Mouse (Mus musculus) hindbrain, embryonic 12.5 days (tissue): ENCODE results near the gene Cmc4. TPM values are rescaled to one million over a fixed set of nuclear protein-coding genes. Genes with fewer than 3 reads are reported as not detected.

Experiments
- ATAC-seq: fragments of 200-750 bp; cut with Nextera tagmentation; 2 replicates; pipeline ENCODE4 v1.8.0; 2017; ENCODE audit warnings: moderate TSS enrichment; ENCODE audit not compliant: low FRiP score
- H3K27ac ChIP-seq: fragments of 300-500 bp; sonication (generic); 2 replicates; pipeline ENCODE4 v1.5.1; 2016; ENCODE audit warnings: mild to moderate bottlenecking
- H3K27me3 ChIP-seq: fragments of 300-500 bp; sonication (generic); 2 replicates; pipeline ENCODE4 v1.6.1; 2016; ENCODE audit warnings: mild to moderate bottlenecking
- H3K36me3 ChIP-seq: fragments of 300-500 bp; sonication (generic); 2 replicates; pipeline ENCODE4 v1.6.1; 2016; ENCODE audit warnings: mild to moderate bottlenecking
- H3K4me1 ChIP-seq: fragments of 300-500 bp; sonication (generic); 2 replicates; pipeline ENCODE4 v1.6.1; 2016
- H3K4me2 ChIP-seq: fragments of 300-500 bp; sonication (generic); replicated peaks from 2 replicates; pipeline ENCODE4 v1.6.1; 2016; ENCODE audit warnings: mild to moderate bottlenecking
- H3K4me3 ChIP-seq: fragments of 300-500 bp; sonication (generic); 2 replicates; pipeline ENCODE4 v1.5.1; 2016; ENCODE audit warnings: mild to moderate bottlenecking
- H3K9ac ChIP-seq: fragments of 300-500 bp; sonication (generic); 2 replicates; pipeline ENCODE4 v1.6.1; 2016; ENCODE audit warnings: mild to moderate bottlenecking, moderate library complexity
- H3K9me3 ChIP-seq: fragments of 300-500 bp; sonication (generic); replicated peaks from 2 replicates; pipeline ENCODE4 v1.6.1; 2016; ENCODE audit warnings: mild to moderate bottlenecking
- WGBS: fragments of 180-500 bp; shearing (Covaris S2); methylation state at CpG from one replicate; pipeline ENCODE4 v1.1.7; 2016; 5-methylcytosine and 5-hydroxymethylcytosine counted together
- polyA plus RNA-seq: library from polyadenylated mRNA; unstranded; fragments of >200 nt; fragmentation: Nextera tagmentation; extraction: Ambion mirVana; gene quantifications from 2 replicates; pipeline ENCODE4 v1.2.1, GENCODE M21; 2016

The Cmc4 gene
- polyA plus RNA-seq, result 22.5 and 23.9 TPM in 2 replicates

GRCm38 (mm10) chrX:75415936-75416785 lies at the start of gene Cmc4, which contains the start of the genes Mtcp1 and Brcc3:
Gene Cmc4 (minus strand): TSS chrX:75416584.
Gene Mtcp1 (minus strand): TSS chrX:75416588.
Gene Brcc3 (plus strand): TSS chrX:75416628.
- peak within 1 kb of the TSS; percentile 47 for H3K4me2 ChIP-seq
- WGBS, result 17% methylated on average over 52 of the region's 52 CpGs
- no peaks in the 10 kb centered on the region for H3K9me3 ChIP-seq
- no peaks in the 10 kb centered on the region for H3K36me3 ChIP-seq
- H3K4me1 ChIP-seq, result no peaks in the 10 kb centered on the region
- ATAC-seq, result peak; percentile 100
- H3K27me3 ChIP-seq, result no peaks in the 10 kb centered on the region
- peak within 1 kb of the TSS; percentile 63 for H3K9ac ChIP-seq
- peak within 1 kb of the TSS; percentile 88 for H3K27ac ChIP-seq
- H3K4me3 ChIP-seq, result peak within 1 kb of the TSS; percentile 48

- no peak for ATAC-seq
- Histone ChIP-seq H3K9me3 (no peaks in the 10 kb centered on the region), H3K4me1 (no peaks in the 10 kb centered on the region), H3K27ac (no peak overlapping the region), H3K4me2 (no peak overlapping the region), H3K4me3 (no peak overlapping the region), H3K9ac (no peak overlapping the region), H3K36me3 (peaks cover 21% of the 10 kb centered on the region; the same call in 1 of the 2 replicates), H3K27me3 (no peaks in the 10 kb centered on the region)
- 55% methylated on average over 1 of the region's 1 CpGs for WGBS
Observed at GRCm38 (mm10) chrX:75454597-75454996, 38.2 kb upstream of the Cmc4 start.

- H3K4me1 ChIP-seq, result no peaks in the 10 kb centered on the region
- no peaks in the 10 kb centered on the region for H3K27me3 ChIP-seq
- H3K36me3 ChIP-seq, result no peaks in the 10 kb centered on the region
- 86% methylated on average over 1 of the region's 1 CpGs for WGBS
- H3K9ac ChIP-seq, result no peak overlapping the region
- H3K27ac ChIP-seq, result no peak overlapping the region
- no peak overlapping the region for H3K4me2 ChIP-seq
- H3K9me3 ChIP-seq, result no peaks in the 10 kb centered on the region
- ATAC-seq, result no peak
- no peak overlapping the region for H3K4me3 ChIP-seq
Observed at GRCm38 (mm10) chrX:75409711-75410110, 6.7 kb downstream of the Cmc4 start.

GRCm38 (mm10) chrX:75403350-75403749 lies 13.0 kb downstream of the Cmc4 start:
- Histone ChIP-seq H3K9me3 (no peaks in the 10 kb centered on the region), H3K27me3 (no peaks in the 10 kb centered on the region), H3K4me3 (no peak overlapping the region), H3K27ac (no peak overlapping the region), H3K36me3 (no peaks in the 10 kb centered on the region), H3K4me1 (no peaks in the 10 kb centered on the region), H3K4me2 (no peak overlapping the region), H3K9ac (no peak overlapping the region)
- no peak for ATAC-seq

GRCm38 (mm10) chrX:75402668-75403067 lies 13.7 kb downstream of the Cmc4 start:
- no peak overlapping the region for H3K27ac ChIP-seq
- no peak overlapping the region for H3K9ac ChIP-seq
- WGBS, result 73% methylated on average over 2 of the region's 2 CpGs
- H3K4me2 ChIP-seq, result no peak overlapping the region
- no peaks in the 10 kb centered on the region for H3K4me1 ChIP-seq
- no peak for ATAC-seq
- no peak overlapping the region for H3K4me3 ChIP-seq
- H3K9me3 ChIP-seq, result no peaks in the 10 kb centered on the region
- no peaks in the 10 kb centered on the region for H3K27me3 ChIP-seq
- H3K36me3 ChIP-seq, result no peaks in the 10 kb centered on the region

GRCm38 (mm10) chrX:75399471-75399870 lies 16.9 kb downstream of the Cmc4 start:
- Histone ChIP-seq H3K9me3 (no peaks in the 10 kb centered on the region), H3K27me3 (no peaks in the 10 kb centered on the region), H3K36me3 (no peaks in the 10 kb centered on the region), H3K4me2 (no peak overlapping the region), H3K9ac (no peak overlapping the region), H3K4me3 (no peak overlapping the region), H3K4me1 (no peaks in the 10 kb centered on the region), H3K27ac (no peak overlapping the region)
- WGBS, result 85% methylated on average over 1 of the region's 1 CpGs
- no peak for ATAC-seq

GRCm38 (mm10) chrX:75382195-75382771 lies 34.1 kb downstream of the Cmc4 start, which contains the start of the genes Fundc2 and F8:
Gene Fundc2 (plus strand): TSS chrX:75382399.
Gene F8 (minus strand): TSS chrX:75382615.
- Histone ChIP-seq H3K4me1 (no peaks in the 10 kb centered on the region), H3K36me3 (no peaks in the 10 kb centered on the region), H3K27ac (peak within 1 kb of the TSS; percentile 66), H3K4me2 (peak within 1 kb of the TSS; percentile 45), H3K9me3 (no peaks in the 10 kb centered on the region), H3K27me3 (no peaks in the 10 kb centered on the region), H3K4me3 (peak within 1 kb of the TSS; percentile 44), H3K9ac (peak within 1 kb of the TSS; percentile 61)
- ATAC-seq, result peak; percentile 98
- 15% methylated on average over 25 of the region's 25 CpGs for WGBS

- no peaks in the 10 kb centered on the region for H3K9me3 ChIP-seq
- H3K9ac ChIP-seq, result no peak overlapping the region
- H3K27ac ChIP-seq, result no peak overlapping the region
Observed at GRCm38 (mm10) chrX:75381699-75382098, 34.7 kb downstream of the Cmc4 start.

GRCm38 (mm10) chrX:75381176-75381575 lies 35.2 kb downstream of the Cmc4 start:
- no peak overlapping the region for H3K4me2 ChIP-seq
- WGBS, result 86% methylated on average over 1 of the region's 1 CpGs
- H3K36me3 ChIP-seq, result no peaks in the 10 kb centered on the region
- no peaks in the 10 kb centered on the region for H3K9me3 ChIP-seq
- H3K27me3 ChIP-seq, result no peaks in the 10 kb centered on the region
- no peak for ATAC-seq
- no peak overlapping the region for H3K27ac ChIP-seq
- no peaks in the 10 kb centered on the region for H3K4me1 ChIP-seq
- H3K9ac ChIP-seq, result no peak overlapping the region
- H3K4me3 ChIP-seq, result no peak overlapping the region

More at GRCm38 (mm10) chrX:75381699-75382098, 34.7 kb downstream of the Cmc4 start:
- Histone ChIP-seq H3K36me3 (no peaks in the 10 kb centered on the region), H3K27me3 (no peaks in the 10 kb centered on the region), H3K4me3 (peak overlapping the region; percentile 44), H3K4me1 (no peaks in the 10 kb centered on the region), H3K4me2 (peak overlapping the region; percentile 45)
- 70% methylated on average over 5 of the region's 5 CpGs for WGBS
- ATAC-seq, result peak; percentile 18

- no peak for ATAC-seq
- Histone ChIP-seq H3K9me3 (no peaks in the 10 kb centered on the region), H3K4me3 (no peak overlapping the region), H3K4me2 (no peak overlapping the region), H3K9ac (no peak overlapping the region), H3K4me1 (no peaks in the 10 kb centered on the region), H3K27me3 (no peaks in the 10 kb centered on the region), H3K36me3 (no peaks in the 10 kb centered on the region), H3K27ac (no peak overlapping the region)
Observed at GRCm38 (mm10) chrX:75376815-75377214, 39.6 kb downstream of the Cmc4 start.

GRCm38 (mm10) chrX:75372666-75373425 lies 43.5 kb downstream of the Cmc4 start:
- no peak for ATAC-seq
- H3K9ac ChIP-seq, result no peak overlapping the region
- H3K27ac ChIP-seq, result no peak overlapping the region
- no peak overlapping the region for H3K4me3 ChIP-seq
- H3K27me3 ChIP-seq, result no peaks in the 10 kb centered on the region
- H3K4me1 ChIP-seq, result no peaks in the 10 kb centered on the region
- no peaks in the 10 kb centered on the region for H3K36me3 ChIP-seq
- H3K9me3 ChIP-seq, result no peaks in the 10 kb centered on the region
- 84% methylated on average over 2 of the region's 2 CpGs for WGBS
- H3K4me2 ChIP-seq, result no peak overlapping the region

GRCm38 (mm10) chrX:75370197-75370596 lies 46.2 kb downstream of the Cmc4 start:
- Histone ChIP-seq H3K9me3 (no peaks in the 10 kb centered on the region), H3K4me1 (no peaks in the 10 kb centered on the region), H3K27ac (no peak overlapping the region), H3K9ac (no peak overlapping the region), H3K4me3 (no peak overlapping the region), H3K4me2 (no peak overlapping the region), H3K27me3 (no peaks in the 10 kb centered on the region), H3K36me3 (no peaks in the 10 kb centered on the region)
- no peak for ATAC-seq
